Mouse (Mus musculus) CH12.LX (cell line): ENCODE data around the gene Bpifb6.

Source experiments
- BHLHE40 ChIP-seq: IDR thresholded peaks from 2 replicates; pipeline ENCODE4 v1.6.1; 2011; ENCODE audit warnings: mild to moderate bottlenecking, low read depth, low read length, improper control_type of control experiment
- CHD1 ChIP-seq: IDR thresholded peaks from 2 replicates; pipeline ENCODE4 v1.6.1; 2012; ENCODE audit warnings: low read depth, low read length, improper control_type of control experiment, inconsistent platforms
- CTCF ChIP-seq, 2 experiments: IDR thresholded peaks in 1 of 2; conservative IDR thresholded peaks in 1 of 2; 2 replicates each; pipeline ENCODE4 v1.5.1; 2011 to 2012; ENCODE audit warnings: low read depth in 2 of 2, low read length in 2 of 2, improper control_type of control experiment in 1 of 2, inconsistent platforms in 1 of 2, mild to moderate bottlenecking in 1 of 2, moderate library complexity in 1 of 2
- EP300 ChIP-seq: IDR thresholded peaks from 2 replicates; pipeline ENCODE4 v1.6.1; 2011; ENCODE audit warnings: low read length, improper control_type of control experiment
- GABPA ChIP-seq: IDR thresholded peaks from 2 replicates; pipeline ENCODE4 v1.6.1; 2012; ENCODE audit warnings: low read depth, low read length, improper control_type of control experiment, inconsistent platforms; ENCODE audit not compliant: insufficient replicate concordance
- JUND ChIP-seq: conservative IDR thresholded peaks from 2 replicates; pipeline ENCODE4 v1.6.1; 2011; ENCODE audit warnings: low read depth, low read length, improper control_type of control experiment
- MEF2A ChIP-seq: IDR thresholded peaks from 2 replicates; pipeline ENCODE4 v1.6.1; 2014; ENCODE audit warnings: low read depth, mild to moderate bottlenecking, inconsistent platforms, low read length, improper control_type of control experiment, borderline replicate concordance
- MXI1 ChIP-seq: IDR thresholded peaks from 2 replicates; pipeline ENCODE4 v1.6.1; 2011; ENCODE audit warnings: mild to moderate bottlenecking, low read depth, low read length, improper control_type of control experiment
- MYC ChIP-seq: IDR thresholded peaks from 2 replicates; pipeline ENCODE4 v1.6.1; 2011; ENCODE audit warnings: low read depth, mild to moderate bottlenecking, improper control_type of control experiment, low read length
- NRF1 ChIP-seq: IDR thresholded peaks from 2 replicates; pipeline ENCODE4 v1.6.1; 2014; ENCODE audit warnings: low read depth, mild to moderate bottlenecking, inconsistent platforms, low read length, improper control_type of control experiment, moderate library complexity
- POLR2A ChIP-seq: IDR thresholded peaks from 2 replicates; pipeline ENCODE4 v1.6.1; 2011; ENCODE audit warnings: low read depth, mild to moderate bottlenecking, improper control_type of control experiment, low read length
- TCF12 ChIP-seq: IDR thresholded peaks from 2 replicates; pipeline ENCODE4 v1.6.1; 2014; ENCODE audit warnings: low read depth, mild to moderate bottlenecking, inconsistent platforms, low read length, improper control_type of control experiment
- ZC3H11A ChIP-seq: IDR thresholded peaks from 2 replicates; pipeline ENCODE4 v1.6.1; 2012; ENCODE audit warnings: low read depth, mild to moderate bottlenecking, inconsistent platforms, low read length, improper control_type of control experiment

GRCm38 (mm10) chr2:153935348-153935747 lies 35.2 kb downstream of the Bpifb6 start:
- TF ChIP-seq CTCF (conservative IDR thresholded peaks at IDR 0.05 in 1 of 2, IDR thresholded peaks at IDR 0.05 in 1 of 2; ENCODE audit: low read depth in 2 of 2, low read length in 2 of 2) (0 out of 4 replicates have a peak, but pooled peaks of 1 of the 2 experiments have one; percentile 16), NRF1 (no peak), JUND (no peak), POLR2A (no peak), CHD1 (no peak), MXI1 (no peak), TCF12 (no peak), EP300 (no peak), ZC3H11A (no peak), MEF2A (no peak), BHLHE40 (no peak), GABPA (no peak), MYC (no peak)
